Mouse (Mus musculus) ovary, postnatal 14 days (tissue): ENCODE measurements around the gene Slc29a2.

Experiments used
- DNase-seq: peaks from one replicate; pipeline ENCODE4 v3.0.0; 2022; ENCODE audit warnings: low spot score

The Slc29a2 gene

GRCm38 (mm10) chr19:5032686-5033085, 9.0 kb downstream of the Slc29a2 start:
- DNase-seq, result no peak

DNA sequence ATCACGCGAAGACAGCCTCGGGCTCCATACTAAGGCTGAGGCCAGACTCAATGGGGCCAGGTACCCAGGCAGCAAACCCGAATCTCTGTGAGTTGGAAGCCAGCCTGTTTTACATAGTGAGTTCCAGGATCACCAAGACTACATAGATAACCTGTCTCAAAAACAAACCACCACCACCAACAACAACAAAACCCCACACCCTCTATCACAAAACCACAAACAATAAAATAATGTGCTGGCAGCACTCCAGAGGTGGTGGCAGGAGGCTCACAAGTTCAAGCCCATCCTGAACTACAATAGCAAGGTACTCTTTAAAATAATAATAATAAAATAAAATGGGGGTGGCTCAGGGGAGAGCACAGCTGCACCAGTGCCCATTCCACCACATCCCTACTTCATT, 12.9 kb downstream of the Slc29a2 start:
- no peak for DNase-seq

- DNase-seq, result peak; percentile 72
Observed at GRCm38 (mm10) chr19:5037678-5038571, 14.3 kb downstream of the Slc29a2 start.

- DNase-seq, result peak; percentile 79
Observed at GRCm38 (mm10) chr19:5038709-5039156, 15.1 kb downstream of the Slc29a2 start, which contains the start of the genes B4gat1 and AC124502.3. Gene B4gat1 (plus strand): TSS chr19:5038826. Gene AC124502.3 (plus strand): TSS chr19:5038891.

- DNase-seq, result no peak
Observed at GRCm38 (mm10) chr19:5039301-5040114, 15.8 kb downstream of the Slc29a2 start.

DNA sequence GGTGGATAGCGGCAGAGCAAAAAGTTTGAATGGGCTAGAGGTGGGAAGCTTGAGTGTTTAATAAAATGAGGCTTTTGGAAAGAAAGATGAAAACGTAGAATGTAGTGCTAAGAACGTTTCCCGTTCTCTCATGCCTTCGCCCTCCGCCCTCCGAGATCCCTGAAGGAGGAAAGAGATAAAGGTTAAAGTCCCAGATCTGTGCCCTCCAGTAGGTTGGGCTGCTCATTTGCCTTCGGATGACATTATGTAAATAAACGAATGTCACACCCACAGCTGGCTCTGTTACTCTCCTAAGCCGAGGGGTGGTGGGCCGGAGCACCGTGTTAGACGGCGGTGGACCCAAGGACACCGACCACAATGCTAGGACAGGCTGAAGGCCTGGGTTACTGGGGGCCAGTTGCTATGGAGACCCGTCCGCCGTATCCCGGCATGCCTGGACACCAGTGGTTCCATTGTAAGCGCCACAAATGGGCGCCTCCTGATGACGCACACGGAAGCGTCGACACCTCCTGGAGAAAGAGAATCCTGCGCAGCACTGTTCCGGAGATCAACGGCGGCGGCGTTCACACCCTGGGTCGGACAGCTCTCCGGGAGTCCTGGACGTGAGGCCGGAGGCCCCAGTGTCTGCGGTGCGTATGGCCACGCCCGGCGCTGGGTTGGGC, 17.3 kb downstream of the Slc29a2 start, which contains the start of gene Brms1:
TSS of gene Brms1 (plus strand) at position 493 of the 662 bp plus-strand sequence.
- DNase-seq, result peak; percentile 85

GRCm38 (mm10) chr19:5041588-5041987, 17.9 kb downstream of the Slc29a2 start:
- DNase-seq, result no peak

- no peak for DNase-seq
Observed at GRCm38 (mm10) chr19:5045531-5045930, 21.9 kb downstream of the Slc29a2 start.

GRCm38 (mm10) chr19:5048138-5049056, 24.7 kb downstream of the Slc29a2 start:
- no peak for DNase-seq

- DNase-seq, result no peak
Observed at GRCm38 (mm10) chr19:5049325-5049724, 25.7 kb downstream of the Slc29a2 start.

DNA sequence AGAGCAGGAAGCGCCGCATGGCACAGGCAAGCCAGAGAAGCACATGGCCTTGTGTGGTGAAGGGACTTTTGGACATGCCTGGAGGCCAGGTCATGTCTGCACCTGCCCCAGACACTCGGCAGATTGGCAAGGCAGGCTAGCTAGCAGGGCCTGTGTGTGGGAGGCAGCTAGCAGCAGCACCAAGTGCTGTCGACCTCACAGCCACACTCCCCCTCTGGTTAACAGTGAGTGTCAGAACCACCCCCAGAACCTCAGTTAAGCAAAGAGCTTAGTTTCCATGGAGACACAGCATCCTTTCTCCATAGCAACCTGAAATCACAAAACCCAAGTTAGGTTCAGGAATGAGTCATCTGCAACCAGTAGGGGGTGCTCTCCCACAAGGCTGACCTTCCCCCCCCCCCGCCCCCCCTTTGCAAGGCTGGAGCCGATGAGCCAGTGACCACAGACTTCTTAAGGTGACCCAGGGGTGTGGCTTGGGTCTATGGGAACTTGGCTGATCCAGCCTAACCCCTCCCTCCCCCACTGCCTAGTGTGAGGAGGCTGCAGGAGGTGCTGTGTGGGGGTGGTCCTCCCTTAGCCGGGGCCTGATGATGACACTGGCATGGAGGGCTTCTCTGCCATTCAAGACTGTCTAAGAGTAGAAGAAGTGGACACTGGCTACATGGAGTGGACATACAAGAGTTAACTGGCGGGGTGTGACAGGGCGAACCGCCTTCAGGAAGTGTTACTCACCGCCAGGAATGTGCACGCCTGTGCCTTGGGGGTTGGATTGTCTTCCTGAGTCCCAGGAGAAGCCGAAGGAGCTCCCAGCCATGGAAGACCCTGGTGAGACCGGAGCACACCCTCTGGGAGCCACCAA, 26.6 kb downstream of the Slc29a2 start, which contains the start of gene Rin1:
TSS of gene Rin1 (plus strand) at position 435 of the 859 bp plus-strand sequence.
- no peak for DNase-seq

- no peak for DNase-seq
Observed at GRCm38 (mm10) chr19:5051031-5051430, 27.4 kb downstream of the Slc29a2 start.

DNA sequence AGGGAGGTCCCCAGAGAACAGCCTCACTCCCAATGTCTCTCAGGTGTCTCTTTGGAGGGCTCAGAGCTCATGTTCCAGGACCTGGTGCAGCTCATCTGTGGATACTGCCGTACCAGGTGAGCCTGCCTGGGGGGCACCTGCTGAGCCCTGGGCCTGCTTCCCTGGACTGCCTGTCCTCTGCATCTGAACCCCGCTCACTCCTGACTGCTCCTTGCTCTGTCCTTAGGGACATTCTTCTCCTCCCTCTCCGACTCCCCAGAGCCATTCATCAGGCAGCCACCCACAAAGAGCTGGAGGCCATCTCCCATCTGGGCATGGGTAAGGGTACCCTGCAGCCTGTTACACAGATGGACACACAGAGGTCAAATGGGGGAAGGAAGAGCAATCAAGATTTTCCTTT, 27.9 kb downstream of the Slc29a2 start:
- no peak for DNase-seq

DNA sequence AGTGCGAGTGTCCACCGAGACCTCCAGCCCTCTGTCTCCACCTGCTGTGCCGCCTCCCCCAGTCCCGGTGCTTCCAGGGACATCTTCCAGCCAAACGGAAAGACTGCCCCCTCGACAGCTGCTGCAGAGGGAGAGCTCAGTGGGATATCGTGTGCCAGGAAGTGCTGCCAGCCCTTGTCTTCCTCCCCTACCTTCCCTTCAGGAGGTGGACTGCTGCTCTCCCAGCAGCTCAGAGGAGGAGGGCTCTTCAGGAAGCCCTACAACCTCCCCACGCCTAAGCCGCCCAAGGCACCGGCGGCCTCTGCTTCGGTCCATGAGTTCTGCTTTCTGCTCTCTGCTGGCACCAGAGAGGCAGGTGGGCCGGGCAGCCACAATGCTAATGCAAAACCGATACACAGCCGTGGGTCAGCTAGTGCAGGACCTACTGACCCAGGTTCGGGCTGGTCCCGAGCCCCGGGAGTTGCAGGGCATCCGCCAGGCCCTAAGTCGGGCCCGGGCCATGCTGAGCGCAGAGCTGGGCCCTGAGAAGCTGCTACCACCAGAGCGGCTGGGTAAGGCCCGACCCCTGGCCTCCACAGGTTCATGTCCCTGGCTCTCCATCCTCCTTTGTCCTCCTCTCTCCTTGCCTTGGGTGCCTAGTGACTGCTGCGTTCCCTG, 28.6 kb downstream of the Slc29a2 start:
- DNase-seq, result no peak

DNA sequence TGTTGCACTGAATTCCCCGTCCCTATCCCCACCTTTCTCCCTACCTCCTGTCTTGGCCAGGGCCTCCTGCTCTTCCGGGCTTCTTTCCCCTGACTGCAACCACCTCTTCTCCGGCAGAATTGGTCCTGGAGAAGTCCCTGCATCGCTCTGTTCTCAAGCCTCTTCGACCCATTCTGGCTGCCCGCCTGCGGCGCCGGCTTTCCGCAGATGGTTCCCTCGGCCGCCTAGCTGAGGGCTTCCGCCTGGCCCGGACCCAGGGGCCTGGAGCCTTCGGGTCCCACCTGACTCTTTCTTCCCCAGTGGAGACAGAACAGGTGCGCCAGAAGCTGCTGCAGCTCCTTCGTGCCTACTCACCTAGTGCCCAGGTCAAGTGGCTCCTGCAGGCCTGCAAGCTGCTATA, 29.2 kb downstream of the Slc29a2 start:
- DNase-seq, result no peak

- DNase-seq, result no peak
Observed at GRCm38 (mm10) chr19:5053909-5054308, 30.2 kb downstream of the Slc29a2 start.

DNA sequence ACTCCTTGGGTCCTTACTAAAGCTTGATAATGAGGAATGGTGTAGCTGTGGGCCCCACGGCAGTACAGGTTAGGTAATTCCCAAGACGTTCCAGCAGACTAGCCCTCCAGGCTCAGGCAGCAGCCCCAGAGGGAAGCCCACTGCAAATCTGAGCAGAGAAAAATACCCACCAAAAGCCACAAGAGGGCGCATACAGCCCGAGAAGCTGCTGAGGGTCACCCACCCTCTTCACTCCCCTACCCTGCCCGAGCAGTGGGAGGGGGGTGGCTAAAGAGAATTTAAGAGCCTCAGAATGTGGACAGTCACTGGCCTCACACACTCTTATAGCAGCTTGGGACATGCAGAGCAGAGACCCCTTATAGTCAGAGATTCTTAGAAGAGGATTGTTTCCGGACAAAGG, 32.6 kb downstream of the Slc29a2 start:
- DNase-seq, result no peak

- no peak for DNase-seq
Observed at GRCm38 (mm10) chr19:5057876-5058775, 34.5 kb downstream of the Slc29a2 start.
